Mouse (Mus musculus) bone marrow, adult 2 months (tissue): ENCODE data around the gene Hibadh.

Experiments used
- CTCF ChIP-seq: fragments of 200-500 bp; IDR thresholded peaks from 2 replicates; pipeline ENCODE4 v1.5.1; 2011; ENCODE audit warnings: low read length, control low read depth; ENCODE audit not compliant: control insufficient read depth, insufficient read depth
- POLR2A ChIP-seq: fragments of 200-500 bp; IDR thresholded peaks from 2 replicates; pipeline ENCODE4 v1.6.1; 2011; ENCODE audit warnings: low read depth, mild to moderate bottlenecking, control low read depth, low read length, borderline replicate concordance; ENCODE audit not compliant: control insufficient read depth

DNA sequence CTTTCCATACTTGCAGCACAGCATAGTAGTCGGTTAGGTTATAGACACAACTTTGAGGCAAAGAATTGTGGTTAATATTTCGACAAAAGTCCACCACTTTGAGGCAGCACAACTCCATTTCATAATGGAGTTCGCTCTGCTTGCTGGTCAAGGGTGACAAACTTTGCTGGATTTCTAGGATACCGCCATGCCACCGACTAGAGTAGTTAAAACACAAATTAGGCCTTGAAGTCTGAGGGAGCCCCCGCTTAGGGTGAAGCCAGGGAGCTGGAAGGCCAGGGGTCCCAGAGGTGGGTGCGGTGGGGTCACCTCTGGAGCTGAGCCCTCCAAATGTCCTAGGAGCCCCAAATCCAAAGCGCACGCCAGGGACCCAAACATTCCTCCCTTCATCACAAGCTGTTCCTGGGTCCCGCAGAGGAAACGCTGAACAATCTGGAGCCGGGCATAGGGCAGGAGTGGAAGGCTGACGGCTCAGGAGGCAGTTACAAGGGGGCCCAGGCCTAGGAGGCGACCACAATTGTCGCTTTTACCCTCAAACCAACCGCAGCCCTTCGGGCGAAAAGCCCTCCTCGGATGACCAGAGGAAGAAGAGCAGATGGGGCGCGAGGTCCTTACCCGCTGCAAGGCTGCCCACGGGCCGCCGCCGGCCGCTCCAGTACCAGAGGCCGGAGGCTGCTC is 504 bp downstream of the Hibadh start:
- TF ChIP-seq CTCF (no peak), POLR2A (no peak)
